Comparison of ENCODE assay signal across 8 mouse cellular contexts in genomic region chr3:89090694-89091655, GRCm38 (mm10). TPM values are rescaled to one million over a fixed set of nuclear protein-coding genes. Genes with fewer than 3 reads are reported as not detected.
DNase-seq lines count a peak whose midpoint lies in the region; ATAC-seq and TF ChIP-seq lines count a peak whose summit lies in the region.

No protein-coding gene starts in this region.

- peak; percentile 67 for ATAC-seq in Patski
- peak; percentile 49 for ATAC-seq in hindbrain, embryonic 12.5 days (ENCODE audit: low FRiP score)

- under 1% methylated on average over 67 of the region's 74 CpGs for WGBS in hindbrain, embryonic 12.5 days

- no peaks in the 10 kb centered on the region for H3K9me3 ChIP-seq in hindbrain, embryonic 12.5 days (replicated peaks)

- CTCF ChIA-PET in Patski (lab: Charles Lee), result interaction anchor here (0.8 to 3.2 kb wide), 16 partner anchors 8 to 151 kb away, joined by 3 to 16 read pairs (median 4); partner anchors contain the start of genes Clk2 and Scamp3

- no peaks in the 10 kb centered on the region for H3K27me3 ChIP-seq in Patski
- peaks cover 34% of the 10 kb centered on the region for H3K27me3 ChIP-seq in hindbrain, embryonic 12.5 days

- in situ Hi-C loops in Patski (cut with MboI; ENCODE audit: low pct_unique_long_range_greater_than_20kb), result loop anchor here (5.0 kb wide), 1 partner anchor 66 kb away; no protein-coding TSS in a partner anchor

- TF ChIP-seq CTCF in Patski (IDR thresholded peaks at IDR 0.05), result no peak

- H3K27ac ChIP-seq in hindbrain, embryonic 12.5 days, result peak overlapping the region; percentile 71

- DNase-seq in Patski (ENCODE audit: low read depth, low spot score), result peak; percentile 57
- peak; percentile 92 to 93 for DNase-seq in cerebellum, postnatal 10 days
- peak; percentile 70 to 84 for DNase-seq in frontal cortex, postnatal 10 days (ENCODE audit: low spot score in 2 of 2)
- DNase-seq in layer of hippocampus, postnatal 25 days (ENCODE audit: extremely low spot score in 1 of 2, low spot score in 1 of 2), result peak; percentile 83 to 86
- peak; percentile 87 for DNase-seq in lung, postnatal 14 days
- peak; percentile 60 for DNase-seq in retina, postnatal 7 days (ENCODE audit: low read depth, low spot score)
- peak; percentile 91 for DNase-seq in thymus, postnatal 4 days

- peaks cover 37% of the 10 kb centered on the region for H3K36me3 ChIP-seq in hindbrain, embryonic 12.5 days

- peaks cover 42% of the 10 kb centered on the region for H3K4me1 ChIP-seq in hindbrain, embryonic 12.5 days

- H3K4me2 ChIP-seq in hindbrain, embryonic 12.5 days (replicated peaks), result peak overlapping the region; percentile 98

- POLR2A ChIA-PET in Patski (lab: Charles Lee), result interaction anchor here (0.6 to 1.6 kb wide), 11 partner anchors 8 to 124 kb away, joined by 3 to 8 read pairs (median 5); partner anchors contain the start of genes Clk2, Fdps, Gm43738 and Hcn3

- H3K4me3 ChIP-seq in hindbrain, embryonic 12.5 days, result peak overlapping the region; percentile 68

- peak overlapping the region; percentile 86 for H3K9ac ChIP-seq in hindbrain, embryonic 12.5 days

RNA-seq across cellular contexts. Expression of gene Rusc1, which starts 2.1 kb away (rescaled TPM):
- 55.6 TPM for polyA plus RNA-seq in Patski (2021)
- 66.9 and 67.1 TPM in 2 replicates for polyA plus RNA-seq in hindbrain, embryonic 12.5 days (2016; fragmentation: Nextera tagmentation; extraction: Ambion mirVana)
- 100 to 1,000 TPM; 132 to 145 TPM for total RNA-seq in layer of hippocampus, postnatal 25 days (2021)

RNA-seq across cellular contexts. Expression of gene Gm43738, which starts 9.9 kb away (rescaled TPM):
- polyA plus RNA-seq in Patski (2021), result 0.19 TPM
- not detected in 2 replicates for polyA plus RNA-seq in hindbrain, embryonic 12.5 days (2016; fragmentation: Nextera tagmentation; extraction: Ambion mirVana)
- not detected for total RNA-seq in layer of hippocampus, postnatal 25 days (2021)

RNA-seq across cellular contexts. Expression of gene Fdps, which starts 10.8 kb away (rescaled TPM):
- 191 TPM for polyA plus RNA-seq in Patski (2021)
- 284 TPM in 2 replicates for polyA plus RNA-seq in hindbrain, embryonic 12.5 days (2016; fragmentation: Nextera tagmentation; extraction: Ambion mirVana)
- 10 to 100 TPM; 86.4 to 99.0 TPM for total RNA-seq in layer of hippocampus, postnatal 25 days (2021)

RNA-seq across cellular contexts. Expression of gene Pklr, which starts 45.0 kb away (rescaled TPM):
- polyA plus RNA-seq in Patski (2021), result 22.0 TPM
- polyA plus RNA-seq in hindbrain, embryonic 12.5 days (2016; fragmentation: Nextera tagmentation; extraction: Ambion mirVana), result 0.25 and 0.96 TPM in 2 replicates
- not detected for total RNA-seq in layer of hippocampus, postnatal 25 days (2021)

Comparison
In these comparisons a context has a peak if more than half of its experiments do, and no peak if none do; other contexts are left out.
1. Peak in every context shown above with its lines: DNase-seq, ATAC-seq, H3K4me3 ChIP-seq and H3K27ac ChIP-seq.